Mouse (Mus musculus) hindbrain, postnatal 0 days (tissue): ENCODE results near the gene Sptssb. TPM values are rescaled to one million over a fixed set of nuclear protein-coding genes. Genes with fewer than 3 reads are reported as not detected.

Experiments used
- ATAC-seq: fragments of 200-750 bp; cut with Nextera tagmentation; 2 replicates; pipeline ENCODE4 v1.8.0; 2017; ENCODE audit warnings: mild to moderate bottlenecking, moderate TSS enrichment, moderate library complexity
- DNase-seq: peaks from one replicate; pipeline ENCODE4 v3.0.0-alpha.2; 2015; ENCODE audit warnings: low spot score
- H3K27ac ChIP-seq: fragments of 300-500 bp; sonication (generic); 2 replicates; pipeline ENCODE4 v1.5.1; 2014; ENCODE audit warnings: mild to moderate bottlenecking
- H3K27me3 ChIP-seq: fragments of 300-500 bp; sonication (generic); 2 replicates; pipeline ENCODE4 v1.6.1; 2014; ENCODE audit warnings: low read length, mixed read lengths; ENCODE audit not compliant: insufficient read depth
- H3K36me3 ChIP-seq: fragments of 300-500 bp; sonication (generic); 2 replicates; pipeline ENCODE4 v1.6.1; 2014; ENCODE audit warnings: low read length, mixed read lengths; ENCODE audit not compliant: insufficient read depth
- H3K4me1 ChIP-seq: fragments of 300-500 bp; sonication (generic); 2 replicates; pipeline ENCODE4 v1.6.1; 2014; ENCODE audit warnings: antibody characterized with exemption, low read length, mixed read lengths; ENCODE audit not compliant: insufficient read depth
- H3K4me2 ChIP-seq: fragments of 300-500 bp; sonication (generic); 2 replicates; pipeline ENCODE4 v1.6.1; 2014; ENCODE audit warnings: low read depth, mild to moderate bottlenecking, low read length, moderate library complexity, mixed read lengths
- H3K4me3 ChIP-seq: fragments of 300-500 bp; sonication (generic); 2 replicates; pipeline ENCODE4 v1.5.1; 2014; ENCODE audit warnings: low read length
- H3K9ac ChIP-seq: fragments of 300-500 bp; sonication (generic); replicated peaks from 2 replicates; pipeline ENCODE4 v1.6.1; 2014; ENCODE audit warnings: mild to moderate bottlenecking, low read length, moderate library complexity, mixed read lengths
- H3K9me3 ChIP-seq: fragments of 300-500 bp; sonication (generic); 2 replicates; pipeline ENCODE4 v1.6.1; 2016; ENCODE audit warnings: low read length, mixed read lengths
- CTCF ChIP-seq: IDR thresholded peaks from 2 replicates; pipeline ENCODE4 v1.5.1; 2016; ENCODE audit warnings: antibody characterized with exemption, control low read depth, low read depth
- WGBS: fragments of 180-500 bp; shearing (Covaris S2); extraction: QIAGEN DNeasy Blood & Tissue Kit; methylation state at CpG from one replicate; pipeline ENCODE4 v1.1.7; 2014; 5-methylcytosine and 5-hydroxymethylcytosine counted together
- polyA plus RNA-seq: library from polyadenylated mRNA; unstranded; fragments of >200 nt; fragmentation: Nextera tagmentation; extraction: Ambion mirVana; gene quantifications from 2 replicates; pipeline ENCODE4 v1.2.1, GENCODE M21; 2015
- total RNA-seq: library from RNA; depleted of rRNA; stranded (reverse); fragments of >200 nt; gene quantifications from 2 replicates; pipeline ENCODE4 v1.2.3, GENCODE M21; 2014

Sptssb gene
- total and polyA plus RNA-seq, 2 experiments from 2014 or later, result 1.5 to 1.6 TPM

DNA sequence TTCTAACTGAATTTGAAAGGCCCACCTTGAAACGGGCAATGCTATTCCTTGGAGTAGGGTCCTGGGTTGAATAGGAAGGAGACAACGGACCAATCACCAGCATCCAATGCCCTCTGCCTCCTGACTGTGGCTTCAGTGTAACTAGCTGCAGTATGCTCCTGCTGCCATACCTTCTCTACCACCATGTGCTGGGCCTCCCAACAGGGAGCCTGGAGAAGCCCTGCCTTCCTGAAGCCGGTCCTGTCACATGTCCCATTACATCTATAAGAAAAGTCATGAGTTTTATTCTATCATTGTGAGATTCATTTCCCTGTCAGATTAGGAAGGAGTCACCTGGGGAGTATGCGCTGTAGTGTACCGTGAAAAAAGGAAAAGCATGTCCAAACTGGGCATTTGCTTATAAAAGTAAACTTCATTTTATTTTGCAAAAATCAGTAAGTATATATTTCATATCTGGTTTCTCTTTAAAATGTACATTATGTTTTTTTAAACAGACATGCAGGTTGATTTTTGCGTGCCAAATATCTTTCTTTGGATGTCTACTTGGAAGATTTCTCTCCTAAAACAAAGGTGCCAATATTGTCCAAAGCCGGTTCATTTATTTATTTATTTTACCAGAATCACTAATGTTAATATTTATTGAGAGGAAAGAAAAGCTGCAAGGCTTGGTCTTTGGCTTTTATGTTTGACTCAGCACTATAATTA lies 40.4 kb downstream of the Sptssb start:
- H3K9me3 ChIP-seq, result no peaks in the 10 kb centered on the region
- ATAC-seq (no peak), DNase-seq (no peak)
- H3K9ac ChIP-seq, result no peak overlapping the region
- H3K4me1 ChIP-seq, result no peaks in the 10 kb centered on the region
- no peak overlapping the region for H3K4me3 ChIP-seq
- no peak overlapping the region for H3K4me2 ChIP-seq
- TF ChIP-seq CTCF, result no peak
- 61% methylated on average over 7 of the region's 7 CpGs for WGBS
- H3K27ac ChIP-seq, result no peak overlapping the region
- no peaks in the 10 kb centered on the region for H3K27me3 ChIP-seq
- H3K36me3 ChIP-seq, result no peaks in the 10 kb centered on the region

- DNase-seq, result peak; percentile 51
- no peak overlapping the region for H3K4me3 ChIP-seq
- H3K27me3 ChIP-seq, result no peaks in the 10 kb centered on the region
- no peak overlapping the region for H3K27ac ChIP-seq
- H3K36me3 ChIP-seq, result no peaks in the 10 kb centered on the region
- no peaks in the 10 kb centered on the region for H3K9me3 ChIP-seq
- 51% methylated on average over 5 of the region's 5 CpGs for WGBS
- no peak overlapping the region for H3K9ac ChIP-seq
- no peaks in the 10 kb centered on the region for H3K4me1 ChIP-seq
- no peak overlapping the region for H3K4me2 ChIP-seq
- TF ChIP-seq CTCF, result no peak
- peak; percentile 68 for ATAC-seq
Observed at GRCm38 (mm10) chr3:69818466-69818865, 41.3 kb downstream of the Sptssb start.

DNA sequence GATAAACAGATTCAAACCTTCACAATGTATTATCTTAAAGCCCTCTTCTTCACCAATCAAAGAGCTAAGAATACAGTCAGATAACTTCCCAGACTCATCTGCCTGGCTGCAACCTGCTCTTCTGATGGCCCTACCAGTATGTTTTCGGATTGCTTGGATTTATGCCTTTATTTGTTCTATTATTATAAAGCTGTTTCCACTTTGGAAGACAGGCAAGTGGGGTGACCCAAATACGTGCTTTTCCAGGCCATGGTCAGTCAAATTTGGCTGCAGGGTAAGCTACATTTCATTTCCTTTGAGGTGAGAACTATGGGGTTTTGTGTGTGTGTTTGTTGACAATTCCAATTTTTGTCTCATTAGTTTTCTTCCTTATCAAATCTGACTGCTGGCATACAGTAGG lies 43.2 kb downstream of the Sptssb start:
- no peak overlapping the region for H3K9ac ChIP-seq
- no peak overlapping the region for H3K4me3 ChIP-seq
- H3K27me3 ChIP-seq, result no peaks in the 10 kb centered on the region
- 74% methylated on average over 2 of the region's 2 CpGs for WGBS
- no peak overlapping the region for H3K27ac ChIP-seq
- ATAC-seq, result no peak
- no peak overlapping the region for H3K4me2 ChIP-seq
- H3K36me3 ChIP-seq, result no peaks in the 10 kb centered on the region
- DNase-seq, result no peak
- no peaks in the 10 kb centered on the region for H3K9me3 ChIP-seq
- H3K4me1 ChIP-seq, result no peaks in the 10 kb centered on the region
- TF ChIP-seq CTCF, result no peak

DNA sequence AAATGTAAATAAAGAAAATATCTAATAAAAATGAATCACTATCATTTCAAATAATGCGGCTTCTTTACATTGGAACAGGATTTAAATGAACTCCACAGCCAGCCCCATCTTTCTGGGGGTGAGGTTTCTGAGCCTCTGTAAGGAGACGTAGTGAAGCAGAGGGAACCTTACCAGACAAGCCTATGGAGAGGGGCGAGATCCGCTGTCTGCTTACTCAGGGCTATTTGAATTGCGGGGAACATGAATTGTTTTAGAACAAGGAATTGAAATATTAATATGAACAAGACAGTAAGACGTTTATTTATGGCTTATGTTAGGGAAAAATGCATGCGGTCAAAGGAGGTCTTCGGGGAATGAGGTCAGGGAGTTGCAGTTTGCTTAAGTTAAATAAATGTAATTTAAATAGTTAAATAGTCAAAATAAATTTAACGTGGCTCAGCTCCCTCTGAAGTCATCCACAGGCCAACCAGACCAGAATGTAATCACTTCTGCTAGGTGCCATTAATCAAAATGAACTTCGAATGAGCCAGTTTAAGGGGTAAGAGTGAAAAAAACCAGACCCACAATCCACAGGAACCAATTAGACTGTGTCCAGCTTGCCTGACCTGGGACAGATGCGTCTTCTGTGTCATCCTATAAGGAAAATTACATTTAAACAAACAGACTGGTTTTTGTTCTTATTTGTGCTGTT lies 46.6 kb downstream of the Sptssb start:
- no peak for TF ChIP-seq CTCF
- Histone ChIP-seq H3K9me3 (no peaks in the 10 kb centered on the region), H3K27me3 (no peaks in the 10 kb centered on the region), H3K4me3 (no peak overlapping the region), H3K9ac (no peak overlapping the region), H3K4me1 (no peaks in the 10 kb centered on the region), H3K4me2 (no peak overlapping the region), H3K27ac (no peak overlapping the region), H3K36me3 (no peaks in the 10 kb centered on the region)
- DNase-seq (no peak), ATAC-seq (no peak)
- 81% methylated on average over 11 of the region's 11 CpGs for WGBS

- Histone ChIP-seq H3K36me3 (no peaks in the 10 kb centered on the region), H3K27me3 (no peaks in the 10 kb centered on the region), H3K4me1 (no peaks in the 10 kb centered on the region), H3K9ac (no peak overlapping the region), H3K4me3 (no peak overlapping the region), H3K9me3 (no peaks in the 10 kb centered on the region), H3K27ac (no peak overlapping the region), H3K4me2 (no peak overlapping the region)
- WGBS, result 91% methylated on average over 2 of the region's 2 CpGs
- DNase-seq (no peak), ATAC-seq (no peak)
- no peak for TF ChIP-seq CTCF
Observed at GRCm38 (mm10) chr3:69812442-69812841, 47.3 kb downstream of the Sptssb start.

DNA sequence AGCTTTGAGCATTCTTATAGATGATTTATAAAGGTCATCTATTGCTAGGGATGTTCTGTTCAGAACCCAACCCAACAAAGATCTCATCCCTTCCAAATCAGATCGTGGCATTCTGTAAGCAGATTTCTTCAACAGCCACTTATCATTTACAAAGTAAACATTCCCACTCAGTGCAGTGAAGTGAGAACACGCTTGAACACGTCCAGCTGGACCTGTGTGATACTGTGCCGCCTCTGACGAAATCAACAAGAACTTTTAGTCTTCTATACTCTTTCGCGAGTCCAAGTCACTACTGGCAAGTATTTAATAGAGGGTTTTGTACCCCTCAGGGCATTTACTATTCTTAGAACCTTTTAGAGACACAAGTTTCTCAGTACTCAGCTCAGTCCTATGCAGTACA lies 51.3 kb downstream of the Sptssb start:
- H3K36me3 ChIP-seq, result no peaks in the 10 kb centered on the region
- no peaks in the 10 kb centered on the region for H3K4me1 ChIP-seq
- H3K9ac ChIP-seq, result no peak overlapping the region
- H3K4me3 ChIP-seq, result no peak overlapping the region
- no peak for TF ChIP-seq CTCF
- DNase-seq (no peak), ATAC-seq (no peak)
- H3K4me2 ChIP-seq, result no peak overlapping the region
- no peaks in the 10 kb centered on the region for H3K27me3 ChIP-seq
- WGBS, result 89% methylated on average over 7 of the region's 7 CpGs
- no peaks in the 10 kb centered on the region for H3K9me3 ChIP-seq
- H3K27ac ChIP-seq, result no peak overlapping the region

- no peaks in the 10 kb centered on the region for H3K36me3 ChIP-seq
- DNase-seq (no peak), ATAC-seq (no peak)
- no peaks in the 10 kb centered on the region for H3K27me3 ChIP-seq
- H3K27ac ChIP-seq, result no peak overlapping the region
- no peak overlapping the region for H3K9ac ChIP-seq
- whole genome bisulfite sequencing, result 94% methylated on average over 1 of the region's 1 CpGs
- H3K4me1 ChIP-seq, result no peaks in the 10 kb centered on the region
- no peak for TF ChIP-seq CTCF
- H3K9me3 ChIP-seq, result no peaks in the 10 kb centered on the region
- H3K4me2 ChIP-seq, result no peak overlapping the region
- no peak overlapping the region for H3K4me3 ChIP-seq
Observed at GRCm38 (mm10) chr3:69803137-69803536, 56.6 kb downstream of the Sptssb start.
